Mouse (Mus musculus) telencephalon, adult 2 months (tissue): ENCODE measurements around the gene Dennd6b.

ENCODE experiments used
- DNase-seq: peaks from one replicate; pipeline ENCODE4 v3.0.0-alpha.2; 2011; ENCODE audit warnings: low read depth, low spot score

The Dennd6b gene

DNA sequence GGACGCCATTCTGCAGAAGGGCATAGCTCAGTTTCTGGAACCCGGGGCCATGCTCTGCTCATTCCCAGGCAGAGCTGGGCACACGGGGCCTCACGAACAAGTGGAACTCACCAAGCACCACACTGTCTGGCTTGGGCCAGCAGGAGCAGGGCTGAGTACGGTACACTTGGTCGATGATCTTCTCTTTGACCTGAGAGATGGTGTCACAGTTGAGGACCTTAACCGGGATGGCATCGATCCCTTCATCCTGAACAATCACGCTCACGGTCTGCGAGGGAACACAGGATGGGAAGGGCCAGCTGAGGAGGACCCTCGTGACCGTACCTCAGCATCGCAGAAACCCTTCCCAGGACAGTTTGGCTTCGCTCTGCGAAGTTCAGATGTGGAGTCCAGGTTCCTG is 37.8 kb downstream of the Dennd6b start:
- no peak for DNase-seq

- no peak for DNase-seq
These were observed 38.3 kb downstream of the Dennd6b start for GRCm38 (mm10) chr15:89157954-89158353.

GRCm38 (mm10) chr15:89152312-89152711 is 44.0 kb downstream of the Dennd6b start:
- DNase-seq, result no peak

DNA sequence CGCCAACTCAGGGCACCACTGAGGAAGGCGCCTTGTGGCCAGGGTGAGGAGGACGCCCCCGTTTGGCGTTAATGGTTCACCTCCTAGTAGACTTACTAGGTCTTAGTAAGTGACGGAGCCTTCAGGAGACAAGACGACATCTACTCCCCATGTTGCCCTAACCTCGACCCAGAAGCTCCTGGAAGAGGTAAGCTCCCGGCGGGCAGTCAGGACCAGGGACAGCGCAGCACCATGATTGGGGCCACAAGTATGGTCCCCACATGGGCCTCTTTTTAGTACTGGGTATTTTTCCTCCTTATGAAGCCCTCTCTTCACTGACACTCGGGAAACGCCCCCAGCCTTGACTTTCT is 46.3 kb downstream of the Dennd6b start:
- DNase-seq, result no peak

DNA sequence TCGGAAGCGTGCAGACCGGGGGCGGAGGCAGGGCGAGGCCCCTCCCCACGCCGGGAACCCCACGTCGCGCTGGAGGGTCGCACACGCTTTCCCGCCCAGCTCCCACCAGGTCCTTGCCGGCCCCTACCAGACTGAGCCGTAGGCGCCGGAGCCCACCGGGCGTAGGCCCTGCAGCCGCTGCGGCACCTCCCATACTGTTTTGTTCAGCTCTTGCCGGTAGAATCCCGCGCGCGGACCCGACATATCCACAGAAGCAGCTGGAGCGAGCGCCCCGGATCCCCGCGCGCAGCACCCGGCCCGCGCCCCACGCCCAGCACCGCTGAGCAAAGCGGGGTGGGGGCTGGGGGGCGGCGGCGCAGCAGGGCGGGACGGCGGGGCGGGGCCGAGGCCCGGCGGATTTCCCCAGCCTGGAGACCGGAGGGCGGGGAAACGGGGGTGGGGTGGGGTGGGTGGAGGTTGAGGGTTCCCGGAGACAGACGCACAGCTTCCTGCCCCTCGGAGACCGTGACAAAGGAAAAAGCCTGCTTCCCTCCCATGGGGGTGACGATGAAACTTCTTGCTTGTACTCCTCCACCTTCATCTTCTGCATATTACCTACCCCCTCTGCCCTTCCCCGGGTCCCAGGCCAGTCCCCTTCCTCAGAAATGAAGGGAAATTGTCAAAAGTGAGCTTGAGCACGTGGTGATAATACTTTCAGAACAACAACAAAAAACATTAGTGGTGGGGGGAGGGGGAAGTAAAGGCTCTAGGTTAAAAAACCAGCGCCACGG is 46.8 kb downstream of the Dennd6b start, which contains the start of gene Mapk11:
Gene Mapk11, minus strand, starts transcription at position 358 of the 770 bp plus-strand sequence.
- DNase-seq, result no peak

GRCm38 (mm10) chr15:89148496-89149270 is 47.6 kb downstream of the Dennd6b start:
- no peak for DNase-seq

- DNase-seq, result no peak
These were observed 48.4 kb downstream of the Dennd6b start for GRCm38 (mm10) chr15:89147895-89148294.

- DNase-seq, result no peak
These were observed 48.8 kb downstream of the Dennd6b start for GRCm38 (mm10) chr15:89147456-89147855.

DNA sequence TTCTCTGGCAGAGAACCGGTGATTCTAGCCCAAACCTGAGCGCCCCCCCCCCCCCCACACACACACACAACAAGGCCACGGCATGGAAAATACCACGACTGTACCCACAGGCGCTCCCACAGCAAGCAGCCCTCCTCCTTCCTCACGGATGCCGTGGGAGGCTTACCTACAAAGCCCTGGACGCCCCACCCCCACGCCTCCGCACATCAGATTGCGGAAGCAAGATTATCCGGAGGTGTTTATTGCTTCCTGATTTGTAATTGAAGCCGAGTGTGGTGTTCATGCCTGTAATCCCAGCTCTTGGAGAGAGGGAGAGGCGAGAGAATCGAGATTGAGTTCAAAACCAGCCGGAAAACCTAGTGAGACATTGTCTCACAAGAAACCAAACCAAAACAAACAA is 49.3 kb downstream of the Dennd6b start:
- DNase-seq, result no peak

DNA sequence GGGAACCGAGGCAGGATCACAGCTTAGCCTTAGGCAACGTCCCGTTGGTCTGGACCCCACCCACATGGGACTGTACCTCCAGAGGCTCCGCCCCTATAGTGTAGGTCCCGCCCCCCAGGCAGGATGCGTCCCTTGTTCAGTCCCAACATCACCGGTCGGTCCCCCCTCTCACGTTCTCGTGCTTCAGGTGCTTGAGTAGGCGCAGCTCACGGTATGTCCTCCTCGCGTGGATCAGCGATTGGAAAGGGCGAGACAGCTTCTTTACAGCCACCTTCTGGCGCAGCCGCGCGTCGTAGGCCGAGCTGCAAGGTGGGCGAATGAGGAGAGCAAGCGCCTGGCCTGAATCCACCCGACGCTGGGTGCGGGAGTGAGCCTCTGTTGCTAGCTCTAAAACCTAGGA is 49.8 kb downstream of the Dennd6b start:
- peak; percentile 80 for DNase-seq

DNA sequence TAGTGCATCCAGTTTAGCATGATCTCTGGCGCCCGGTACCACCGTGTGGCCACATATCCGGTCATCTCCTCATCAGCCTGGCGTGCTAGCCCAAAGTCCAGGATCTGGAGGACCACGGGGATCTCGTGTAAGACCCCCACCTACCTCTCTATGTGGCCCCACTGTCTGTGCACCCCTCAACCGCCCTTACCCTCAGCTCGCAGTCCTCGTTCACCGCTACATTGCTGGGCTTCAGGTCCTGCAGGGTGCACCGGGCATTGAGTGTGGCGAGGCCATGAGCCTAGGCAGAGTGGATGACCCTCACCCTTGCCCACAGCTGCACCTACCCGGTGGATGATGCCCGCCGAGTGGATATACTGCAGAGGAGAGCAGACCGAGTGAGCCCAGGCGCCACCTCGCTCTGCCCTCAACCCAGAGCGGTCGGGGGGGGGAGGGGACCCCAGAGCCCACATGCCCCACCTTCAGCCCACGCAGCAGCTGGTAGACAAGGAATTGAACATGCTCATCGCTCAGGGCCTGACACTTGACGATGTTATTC is 50.4 kb downstream of the Dennd6b start:
- DNase-seq, result no peak

- no peak for DNase-seq
These were observed 51.3 kb downstream of the Dennd6b start for GRCm38 (mm10) chr15:89144965-89145364.

GRCm38 (mm10) chr15:89143134-89143533 is 53.2 kb downstream of the Dennd6b start:
- no peak for DNase-seq

DNA sequence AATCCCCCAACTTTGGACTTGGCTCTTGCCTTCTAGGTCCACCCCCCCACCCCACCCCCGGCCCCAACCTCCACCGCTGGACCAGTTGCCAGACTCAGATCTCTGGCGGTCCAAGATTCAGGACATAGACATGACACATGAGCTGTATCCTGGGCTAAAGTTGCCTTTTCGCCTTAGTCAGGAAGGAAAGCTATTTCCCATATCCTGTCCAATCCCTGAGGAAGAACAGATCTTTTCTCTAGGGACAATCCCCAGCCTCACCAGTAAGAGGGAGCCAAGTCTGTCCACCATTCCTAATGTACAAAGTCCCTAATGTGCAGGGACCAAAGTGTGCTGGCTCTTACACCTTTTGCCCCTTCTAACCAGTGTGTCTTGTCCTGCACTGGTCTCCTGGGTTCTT is 54.4 kb downstream of the Dennd6b start:
- DNase-seq, result no peak

DNA sequence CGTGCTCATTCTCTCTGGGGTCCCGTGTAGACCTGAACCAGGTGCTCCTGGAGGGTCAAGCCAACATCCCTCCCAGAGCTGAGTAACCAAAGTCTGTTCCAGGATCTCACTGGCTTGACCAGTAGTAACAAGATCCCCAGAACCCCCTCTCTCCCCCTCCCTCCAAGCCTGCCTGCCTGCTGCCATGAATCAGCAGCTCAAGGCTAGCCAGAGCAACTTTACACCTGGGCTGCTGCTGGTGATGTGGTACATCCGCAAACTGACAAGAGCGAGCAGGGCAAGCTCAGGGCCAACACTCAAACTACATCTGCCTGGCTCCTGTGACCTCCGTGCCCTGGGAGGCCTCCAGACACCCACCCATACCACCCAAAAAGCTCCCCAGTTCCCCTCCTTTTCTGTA is 54.9 kb downstream of the Dennd6b start:
- no peak for DNase-seq

DNA sequence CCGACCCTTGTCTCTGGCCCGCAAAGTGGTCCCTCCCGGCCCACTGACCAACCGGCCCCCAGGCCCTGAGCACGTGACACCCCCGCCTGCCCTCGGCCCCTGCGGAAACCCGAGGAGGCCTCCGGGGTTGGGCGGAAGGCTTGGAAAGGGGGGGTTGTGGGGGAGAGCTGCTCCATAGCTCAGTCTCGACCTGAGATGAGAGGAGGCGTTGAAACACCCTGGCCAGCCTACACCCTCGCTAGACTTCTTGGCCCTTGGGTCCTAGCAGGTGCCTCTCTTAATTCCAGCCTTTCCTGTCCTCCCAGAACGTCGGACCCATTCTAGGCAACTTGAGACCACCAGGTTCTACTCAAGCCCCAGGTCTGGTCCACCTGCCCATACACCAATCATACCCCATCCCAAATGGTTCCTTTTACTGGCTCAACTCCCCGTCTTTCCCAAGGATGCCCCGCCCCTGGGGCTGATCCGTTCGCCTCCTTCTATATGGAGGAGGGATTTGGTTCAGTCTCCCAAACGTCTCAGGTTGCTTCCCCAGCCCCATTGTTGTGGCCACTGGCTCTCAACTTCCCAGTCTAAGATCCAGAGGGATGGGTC is 55.5 kb downstream of the Dennd6b start, which contains the start of gene Mapk12:
Gene Mapk12, minus strand, starts transcription at position 45 of the 594 bp plus-strand sequence.
- no peak for DNase-seq

DNA sequence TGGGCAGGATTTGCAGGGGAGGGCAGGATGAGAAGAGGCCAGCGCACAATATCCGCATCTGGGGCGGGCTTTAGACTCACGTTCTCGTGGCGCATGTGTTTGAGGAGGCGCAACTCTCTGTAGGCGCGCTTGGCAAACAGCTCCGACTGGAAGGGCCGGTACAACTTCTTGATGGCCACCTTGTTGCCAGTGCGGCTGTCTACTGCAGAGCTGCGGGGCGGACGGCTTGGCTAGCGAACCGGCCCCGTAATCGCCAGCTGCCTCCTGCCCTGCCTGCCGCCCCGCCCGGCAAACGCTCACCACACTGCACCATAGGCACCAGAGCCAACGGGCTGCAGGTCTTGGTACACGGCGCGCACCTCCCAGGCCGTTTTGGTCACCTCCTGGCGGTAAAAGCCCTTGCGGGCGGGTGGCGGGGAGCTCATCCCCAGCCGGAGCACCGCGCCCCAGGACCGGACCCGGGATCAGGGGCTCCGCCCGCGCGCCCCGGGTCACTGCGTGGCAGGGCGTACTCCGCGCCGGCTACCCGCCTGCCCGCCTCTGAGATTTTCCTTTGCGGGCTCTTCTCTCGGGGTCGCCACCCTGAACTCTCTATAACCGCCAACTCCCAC is 56.1 kb downstream of the Dennd6b start:
- DNase-seq, result peak; percentile 73

DNA sequence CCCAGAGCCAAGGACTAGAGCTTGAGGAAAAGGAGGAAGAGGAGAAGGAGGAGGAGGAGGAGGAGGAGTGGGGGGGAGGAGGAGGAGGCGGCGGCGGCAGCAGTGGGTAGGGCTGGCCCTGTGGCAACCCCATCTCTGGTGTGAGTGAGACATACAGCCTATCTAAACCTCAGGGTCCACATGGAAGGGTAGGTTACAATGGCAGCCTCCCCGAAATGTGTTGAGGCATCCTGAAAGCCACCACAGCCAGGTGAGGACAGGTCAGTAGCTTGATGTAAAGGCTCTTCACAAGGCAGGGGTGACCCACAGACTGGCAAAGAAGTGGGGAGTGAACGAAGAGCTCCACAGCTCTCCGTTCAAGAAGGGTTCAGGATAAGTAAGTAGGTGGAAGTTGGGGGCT is 57.8 kb downstream of the Dennd6b start:
- DNase-seq, result no peak

DNA sequence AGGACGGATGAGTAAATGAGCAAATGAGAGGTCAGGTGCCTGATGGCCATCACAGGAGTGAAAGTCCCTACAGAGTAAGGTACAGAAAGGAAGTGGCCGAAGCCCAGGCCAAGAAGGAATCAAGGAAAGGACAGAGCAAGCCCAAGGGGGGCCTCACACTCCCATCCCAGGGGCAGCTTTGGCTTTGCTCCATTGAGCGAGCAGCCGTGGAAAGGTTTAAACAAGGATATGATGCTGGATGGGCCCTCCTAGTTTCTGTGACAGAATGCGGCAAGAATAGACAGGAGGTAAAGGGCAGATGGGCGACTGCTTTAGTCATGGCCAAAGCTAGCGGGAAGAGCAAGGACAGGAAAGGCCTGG is 58.3 kb downstream of the Dennd6b start:
- DNase-seq, result no peak

GRCm38 (mm10) chr15:89137378-89138045 is 58.8 kb downstream of the Dennd6b start:
- no peak for DNase-seq

DNA sequence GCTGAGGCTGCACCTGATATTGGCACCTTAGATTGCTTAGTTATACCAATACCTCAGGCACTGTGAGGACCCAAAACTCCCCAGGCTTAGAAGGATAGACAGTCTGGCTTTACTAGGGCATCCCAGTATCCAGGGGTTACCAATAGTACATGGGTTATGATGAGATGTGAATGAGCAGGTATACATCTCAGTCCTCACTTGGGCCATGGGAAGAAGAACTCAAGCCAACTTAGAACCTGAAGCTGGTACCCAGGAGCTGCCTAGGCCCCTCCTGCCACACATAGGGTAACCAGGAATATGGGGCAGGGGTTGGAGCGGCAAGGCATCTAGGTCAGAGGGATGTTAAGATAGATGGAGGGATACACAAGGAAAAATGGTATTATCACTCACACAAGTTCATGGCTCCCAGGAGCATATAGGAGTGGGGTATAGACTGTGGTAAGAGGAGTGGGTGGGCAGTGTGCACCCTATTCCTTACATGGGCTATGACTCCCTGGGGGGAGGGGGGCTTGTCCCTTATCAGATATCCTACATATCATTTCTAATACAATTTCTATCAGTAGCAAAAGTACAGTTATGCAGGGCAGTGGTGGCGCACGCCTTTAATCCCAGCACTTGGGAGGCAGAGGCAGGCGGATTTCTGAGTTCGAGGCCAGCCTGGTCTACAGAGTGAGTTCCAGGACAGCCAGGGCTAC is 59.7 kb downstream of the Dennd6b start:
- DNase-seq, result no peak
